Mouse (Mus musculus): Measurements from ENCODE around the gene 5730507C01Rik.
A peak's percentile ranks its signal among the peaks of the same experiment; 100 is the strongest.
"Not testable (repeated sequence)": the region's sequence is repeated elsewhere in the genome, so short reads cannot be mapped to it uniquely, and the experiment has no call there.

5730507C01Rik gene

GRCm38 (mm10) chr12:18514171-18514570 lies at the start of gene 5730507C01Rik:
Gene 5730507C01Rik, plus strand, starts transcription at chr12:18514510.
- DNase-seq = peak; percentile 8 to 34

GRCm38 (mm10) chr12:18514616-18515015 lies 306 bp downstream of the 5730507C01Rik start:
- DNase-seq = not testable (repeated sequence)

- not testable (repeated sequence) for DNase-seq
These were observed 767 bp downstream of the 5730507C01Rik start for GRCm38 (mm10) chr12:18515077-18515476.
